Mouse (Mus musculus) brown adipose tissue, adult 24 weeks (tissue): ENCODE results near the gene Ackr2. TPM values are rescaled to one million over a fixed set of nuclear protein-coding genes. Genes with fewer than 3 reads are reported as not detected.

ENCODE experiments used
- H3K27ac ChIP-seq: fragments of 200-500 bp; replicated peaks from 2 replicates; pipeline ENCODE4 v1.5.1; 2012; ENCODE audit warnings: low read depth, mild to moderate bottlenecking, low read length
- H3K4me1 ChIP-seq: fragments of 200-500 bp; 2 replicates; pipeline ENCODE4 v1.6.1; 2012; ENCODE audit warnings: low read length, mixed read lengths; ENCODE audit not compliant: control insufficient read depth, insufficient read depth, insufficient read length
- H3K4me3 ChIP-seq: fragments of 200-500 bp; 2 replicates; pipeline ENCODE4 v1.5.1; 2012; ENCODE audit warnings: low read depth, mild to moderate bottlenecking, low read length, moderate library complexity; ENCODE audit not compliant: insufficient read depth
- polyA plus RNA-seq: library from polyadenylated mRNA; stranded (reverse); fragments of >200 nt; gene quantifications from 2 replicates; pipeline ENCODE4 v1.2.4, GENCODE M21; 2012; ENCODE audit not compliant: missing spikeins, insufficient read depth, insufficient read length

Gene Ackr2
- polyA plus RNA-seq, 1 experiment: 1.5 TPM

DNA sequence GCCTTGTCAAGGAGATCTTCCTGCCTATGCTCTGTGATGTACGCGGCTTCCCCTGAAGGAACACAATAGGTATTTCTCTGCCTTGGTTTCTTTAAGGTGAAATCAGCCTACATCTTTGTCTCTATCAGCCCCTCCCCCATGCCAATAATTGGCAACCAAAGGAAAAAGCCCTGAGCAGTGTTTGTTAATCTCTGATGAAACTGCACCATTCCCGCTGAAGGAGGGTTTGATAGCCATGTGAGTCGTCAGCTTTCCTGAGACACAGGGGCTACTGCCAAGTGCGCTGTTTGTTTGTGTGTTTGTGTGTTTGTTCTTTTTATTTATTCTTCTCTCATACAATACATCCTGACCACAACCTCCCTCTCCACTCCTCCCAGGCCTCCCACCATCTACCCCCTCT lies 25.8 kb downstream of the Ackr2 start:
- Histone ChIP-seq H3K27ac (no peak overlapping the region), H3K4me3 (no peak overlapping the region), H3K4me1 (no peaks in the 10 kb centered on the region)

DNA sequence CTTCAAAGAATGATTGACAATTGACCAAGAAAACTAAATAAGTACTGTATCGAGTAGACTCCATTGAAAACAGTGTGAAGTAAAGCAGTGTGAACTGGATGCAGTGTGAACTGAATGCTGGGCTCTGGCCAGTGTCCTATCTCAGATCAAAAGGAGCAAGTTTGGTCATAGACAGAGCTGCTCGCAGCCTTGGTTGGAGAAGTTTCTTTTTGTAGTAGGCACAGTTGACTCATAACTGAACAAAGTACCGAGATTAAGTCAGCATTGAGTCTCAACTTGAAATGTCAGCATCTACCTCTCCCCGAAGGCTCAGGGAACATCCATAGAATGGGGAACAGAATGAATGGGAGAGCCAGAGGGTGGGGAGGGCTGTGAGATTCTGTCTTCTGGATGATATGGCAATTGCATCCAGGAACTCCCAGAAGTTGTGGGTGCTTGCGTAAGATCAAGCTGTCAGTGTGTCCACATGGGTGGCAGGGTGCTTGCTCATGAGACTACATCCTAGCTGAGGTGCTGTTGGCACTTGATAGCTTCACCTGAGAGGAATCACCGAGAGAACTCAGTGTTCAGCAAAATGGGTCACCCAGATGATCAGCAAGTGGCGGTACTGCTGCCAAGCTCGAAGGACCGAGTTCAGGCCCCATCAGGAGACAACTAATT lies 26.9 kb downstream of the Ackr2 start:
- Histone ChIP-seq H3K27ac (no peak overlapping the region), H3K4me1 (no peaks in the 10 kb centered on the region), H3K4me3 (no peak overlapping the region)

DNA sequence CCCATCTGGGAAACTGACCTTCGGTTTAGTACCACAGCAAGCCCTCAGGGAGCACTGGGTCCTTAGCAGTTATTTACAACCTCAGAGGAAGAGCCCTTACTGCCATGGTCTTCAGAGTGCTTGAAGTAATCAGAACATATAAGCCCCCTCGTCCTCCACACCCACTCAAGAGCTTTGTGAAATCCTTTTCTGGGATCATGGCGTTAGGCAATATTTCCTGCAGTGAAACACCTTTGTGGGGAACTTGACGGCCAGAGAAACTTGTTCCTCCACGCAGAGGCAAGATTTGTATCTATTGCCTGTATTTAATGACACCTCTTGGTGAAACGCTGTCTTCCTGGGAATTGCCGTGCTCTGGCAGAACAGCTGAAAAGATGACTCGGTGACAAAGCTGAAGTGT lies 27.8 kb downstream of the Ackr2 start:
- no peak overlapping the region for H3K27ac ChIP-seq
- H3K4me1 ChIP-seq: no peaks in the 10 kb centered on the region
- no peak overlapping the region for H3K4me3 ChIP-seq

DNA sequence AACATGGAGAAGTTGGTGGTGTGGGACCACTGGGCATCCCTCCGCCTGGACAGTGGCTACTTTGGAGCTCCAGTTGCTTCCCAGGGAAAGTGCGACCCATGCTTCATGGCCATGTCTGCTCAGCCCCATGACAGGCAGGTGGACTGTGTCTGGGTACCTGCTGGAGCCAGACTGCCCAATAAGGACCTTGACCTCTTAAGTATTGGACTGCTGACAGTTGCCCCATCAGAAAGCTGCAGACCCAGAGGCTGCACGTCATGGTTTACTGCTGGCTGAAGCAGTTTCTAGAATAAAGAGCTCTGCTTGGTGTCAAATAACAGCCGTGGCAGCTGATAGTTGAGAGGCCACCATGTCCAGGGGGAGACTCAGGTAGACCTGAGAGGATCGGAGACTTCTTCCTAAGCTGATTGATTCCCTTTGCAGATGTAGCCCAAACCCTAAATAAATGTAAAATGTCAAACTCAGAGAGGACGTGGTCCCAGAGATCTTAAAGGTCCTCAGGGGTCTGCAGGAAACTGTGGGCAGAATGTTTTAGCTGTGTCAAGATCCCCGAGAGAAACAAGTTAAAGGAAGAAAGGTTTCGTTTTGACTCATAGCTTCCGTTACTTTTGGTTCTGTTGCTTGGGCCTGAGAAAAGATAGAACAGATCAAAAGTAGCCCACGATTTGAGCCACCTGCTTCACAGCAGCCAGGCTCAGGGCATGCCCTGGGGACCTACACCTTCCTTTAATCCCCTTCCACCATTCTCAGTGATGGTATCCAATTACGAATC lies 28.7 kb downstream of the Ackr2 start:
- Histone ChIP-seq H3K4me1 (no peaks in the 10 kb centered on the region), H3K27ac (no peak overlapping the region; the same call in 1 of the 2 replicates), H3K4me3 (no peak overlapping the region)

DNA sequence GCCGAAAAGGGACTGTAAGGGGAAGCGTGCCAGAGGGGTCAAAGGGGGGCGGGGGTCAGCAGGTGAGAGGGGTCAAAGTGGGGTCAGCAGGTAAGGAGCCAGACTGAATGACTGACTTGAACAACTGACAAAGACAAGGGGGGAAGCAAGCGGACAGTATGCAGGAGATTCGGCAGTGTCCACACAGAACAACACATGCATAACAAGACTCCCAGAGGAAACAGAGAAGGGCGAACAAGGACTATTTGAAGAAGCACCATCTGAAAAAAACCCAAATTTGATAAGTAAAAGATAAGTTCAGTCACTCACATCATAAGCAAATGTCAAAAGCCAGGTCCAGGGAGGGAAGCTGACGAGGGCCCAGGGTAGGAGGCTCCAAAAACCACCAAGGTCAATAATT lies 29.6 kb downstream of the Ackr2 start:
- no peak overlapping the region for H3K4me3 ChIP-seq
- H3K27ac ChIP-seq: no peak overlapping the region
- H3K4me1 ChIP-seq: no peaks in the 10 kb centered on the region

DNA sequence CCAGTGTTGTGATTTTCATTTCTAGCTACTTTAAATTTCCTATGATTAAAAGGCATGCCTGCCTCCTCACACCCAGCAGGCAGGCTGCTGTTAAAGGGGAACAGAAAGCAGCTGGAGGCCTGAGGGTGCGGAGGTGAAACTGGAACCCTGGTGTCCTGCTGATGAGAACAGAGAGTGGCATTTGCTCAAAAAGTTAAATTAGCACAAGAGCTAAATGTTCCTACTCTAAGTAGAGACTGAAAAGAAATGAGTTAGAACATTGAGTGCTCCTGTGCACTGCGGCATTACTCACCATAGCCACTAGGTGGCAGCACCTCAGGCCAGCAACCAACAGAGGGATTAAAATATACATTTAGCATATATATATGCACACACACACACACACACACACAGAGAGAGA lies 30.3 kb downstream of the Ackr2 start:
- no peak overlapping the region for H3K27ac ChIP-seq
- H3K4me3 ChIP-seq: no peak overlapping the region
- H3K4me1 ChIP-seq: no peaks in the 10 kb centered on the region

DNA sequence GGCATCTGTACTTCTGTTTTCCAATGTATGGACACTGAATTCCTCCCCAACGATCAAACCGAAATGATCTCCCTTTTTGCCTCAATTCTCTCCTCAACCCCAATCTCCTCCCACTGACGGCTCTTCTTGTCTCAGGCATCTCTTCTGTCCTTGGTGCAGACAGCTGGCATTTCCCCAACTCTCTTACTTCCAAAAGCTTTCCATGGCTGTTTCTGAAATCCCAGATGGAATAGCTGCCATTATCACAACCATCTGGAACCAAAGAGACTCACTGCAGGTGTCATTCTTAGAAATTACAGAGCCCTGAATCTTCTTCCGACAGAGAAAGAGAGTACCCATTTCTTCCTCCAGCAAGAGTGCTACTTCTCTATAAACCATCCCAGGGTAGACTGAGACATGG lies 36.7 kb downstream of the Ackr2 start:
- no peaks in the 10 kb centered on the region for H3K4me1 ChIP-seq
- no peak overlapping the region for H3K4me3 ChIP-seq
- no peak overlapping the region for H3K27ac ChIP-seq

DNA sequence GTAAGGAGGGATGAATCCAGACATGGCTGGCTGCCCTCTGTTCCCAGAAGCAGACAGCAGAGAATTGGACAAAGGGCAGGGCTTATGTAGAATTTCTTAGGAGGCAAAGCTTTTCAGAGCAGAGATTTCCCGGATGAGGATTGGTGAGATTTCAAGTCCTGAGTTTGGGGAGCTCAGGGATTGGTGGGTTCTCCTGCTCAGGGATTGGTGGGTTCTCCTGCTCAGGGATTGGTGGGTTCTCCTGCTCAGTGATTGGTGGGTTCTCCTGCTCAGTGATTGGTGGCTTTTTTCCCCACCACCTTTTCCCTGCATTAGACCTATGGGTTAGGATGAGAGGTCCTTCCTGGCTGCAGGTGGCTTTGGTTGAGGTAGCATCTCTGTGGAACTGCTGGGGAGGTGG lies 38.8 kb downstream of the Ackr2 start:
- H3K4me3 ChIP-seq: no peak overlapping the region
- H3K4me1 ChIP-seq: no peaks in the 10 kb centered on the region
- no peak overlapping the region for H3K27ac ChIP-seq

DNA sequence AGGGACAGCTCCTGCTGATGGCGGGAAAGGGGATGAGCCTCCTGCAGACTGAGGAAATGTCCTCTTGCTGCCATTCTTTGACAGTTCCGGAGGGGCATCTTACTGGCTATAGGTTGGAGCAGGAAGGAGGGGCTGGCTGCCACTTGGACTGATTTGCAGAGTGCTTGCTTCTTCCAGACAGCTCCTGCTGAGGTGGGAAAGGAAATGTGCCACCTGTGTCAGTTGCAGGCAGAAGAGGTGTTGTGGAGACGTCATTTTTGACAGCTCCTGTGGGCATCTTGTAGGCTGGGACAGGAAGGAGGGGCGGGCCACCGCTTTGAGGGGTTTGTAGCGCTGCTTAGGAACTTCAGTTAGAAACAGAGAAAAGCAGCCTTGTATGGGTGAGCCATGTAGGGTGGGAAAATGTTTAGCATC lies 39.3 kb downstream of the Ackr2 start:
- Histone ChIP-seq H3K4me1 (no peaks in the 10 kb centered on the region), H3K27ac (no peak overlapping the region), H3K4me3 (no peak overlapping the region)

DNA sequence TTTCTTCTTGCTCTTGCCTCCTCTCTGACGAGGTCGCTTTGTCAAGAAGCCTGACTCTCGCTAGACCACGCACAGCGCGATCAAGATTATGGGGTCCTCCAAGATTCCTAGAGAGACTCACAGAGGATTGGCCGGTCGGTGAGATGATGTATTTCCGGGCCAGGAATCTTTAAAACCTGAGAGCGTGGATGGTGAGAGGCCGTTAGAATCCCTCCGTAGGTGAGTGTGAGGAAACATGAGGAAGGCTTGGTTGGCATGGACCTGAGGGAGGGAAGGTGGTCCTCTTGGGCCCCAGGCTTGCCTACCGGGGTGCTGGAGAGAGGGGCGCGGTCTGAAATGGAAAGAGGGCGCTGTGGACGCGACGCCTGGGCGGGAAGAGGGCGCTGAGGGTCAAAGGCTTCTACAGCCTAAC lies 39.8 kb downstream of the Ackr2 start:
- H3K27ac ChIP-seq: no peak overlapping the region
- H3K4me1 ChIP-seq: no peaks in the 10 kb centered on the region
- peak overlapping the region; percentile 53 for H3K4me3 ChIP-seq

DNA sequence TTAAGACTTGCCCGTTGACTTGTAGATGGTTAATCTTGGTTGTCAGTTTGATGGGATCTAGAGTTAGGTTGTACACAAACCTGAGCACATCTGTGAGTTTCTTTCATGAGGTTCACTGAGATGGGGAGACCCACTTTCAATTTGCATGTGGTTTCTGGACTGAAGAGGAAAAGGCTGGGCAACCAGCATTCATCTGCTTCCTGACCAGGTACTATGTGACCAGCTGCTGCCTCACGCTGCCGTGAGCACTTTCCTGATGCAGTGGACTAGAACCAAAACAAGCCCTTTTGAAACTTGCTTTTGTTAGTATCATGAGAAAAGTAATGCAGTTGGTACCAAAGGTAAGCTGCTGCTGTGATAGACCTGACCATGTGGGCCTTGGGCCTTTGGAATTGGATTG lies 44.9 kb downstream of the Ackr2 start:
- Histone ChIP-seq H3K4me1 (no peaks in the 10 kb centered on the region), H3K27ac (no peak overlapping the region), H3K4me3 (no peak overlapping the region)

DNA sequence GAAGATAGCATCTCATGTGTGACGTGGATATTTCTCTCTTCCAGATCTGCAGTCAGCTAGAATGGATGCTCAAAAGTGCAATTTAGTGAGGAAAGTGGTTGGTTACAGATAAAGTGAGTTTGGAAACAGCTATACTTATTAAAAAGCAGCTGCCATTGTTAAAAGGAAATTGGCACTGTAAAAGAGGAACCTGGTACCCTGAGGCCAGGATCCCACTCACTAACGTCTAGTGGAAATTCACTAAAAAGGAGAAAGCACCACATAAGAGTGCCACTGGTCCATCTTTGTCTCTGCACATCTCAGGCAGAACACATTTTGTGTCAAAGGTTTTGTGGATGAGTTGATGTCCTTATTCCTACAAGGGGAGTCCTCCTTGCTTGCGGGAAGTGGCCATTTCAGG lies 45.5 kb downstream of the Ackr2 start:
- H3K4me3 ChIP-seq: no peak overlapping the region
- H3K27ac ChIP-seq: no peak overlapping the region
- H3K4me1 ChIP-seq: no peaks in the 10 kb centered on the region

DNA sequence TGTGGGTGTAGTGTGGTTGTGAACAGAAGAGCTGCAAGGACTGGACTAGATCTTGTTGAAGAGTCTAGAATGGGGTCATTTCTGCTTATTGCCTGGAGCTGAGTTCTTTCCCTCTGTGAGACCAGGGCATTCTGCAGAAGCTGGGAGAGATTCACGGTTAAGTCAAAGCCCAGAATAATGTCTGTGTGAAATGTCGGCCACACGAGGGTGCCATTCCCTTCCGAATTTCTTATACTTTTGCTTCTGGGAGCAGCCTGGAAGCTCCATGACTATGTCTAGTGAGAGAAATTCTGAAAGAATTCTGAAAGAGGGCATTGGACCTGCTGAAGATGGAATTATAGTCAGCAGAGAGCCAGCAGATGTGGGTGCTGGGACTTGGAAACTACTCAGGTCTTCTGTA lies 49.6 kb downstream of the Ackr2 start:
- no peak overlapping the region for H3K4me3 ChIP-seq
- peaks cover 3% of the 10 kb centered on the region; the same call in 1 of the 2 replicates for H3K4me1 ChIP-seq
- H3K27ac ChIP-seq: no peak overlapping the region

DNA sequence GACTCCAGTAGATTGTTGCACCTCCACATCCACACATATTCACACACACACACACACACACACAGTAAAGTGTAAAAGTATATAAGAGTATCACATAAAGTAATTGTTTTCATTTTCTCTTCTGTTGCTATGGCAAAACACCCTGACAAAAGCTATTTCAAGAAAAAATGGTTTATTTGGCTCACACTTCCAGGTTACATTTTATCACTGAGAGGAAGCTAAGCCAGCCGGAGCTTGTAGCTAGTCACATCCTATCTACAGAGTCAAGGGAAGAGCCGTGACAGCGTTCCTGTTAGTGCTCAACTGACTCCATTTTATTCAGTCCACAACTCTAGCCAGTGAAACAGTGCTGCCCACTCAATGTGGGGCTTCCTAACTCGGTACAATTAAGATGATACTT lies 50.3 kb downstream of the Ackr2 start:
- no peak overlapping the region for H3K4me3 ChIP-seq
- peaks cover 3% of the 10 kb centered on the region; the same call in 1 of the 2 replicates for H3K4me1 ChIP-seq
- H3K27ac ChIP-seq: no peak overlapping the region

DNA sequence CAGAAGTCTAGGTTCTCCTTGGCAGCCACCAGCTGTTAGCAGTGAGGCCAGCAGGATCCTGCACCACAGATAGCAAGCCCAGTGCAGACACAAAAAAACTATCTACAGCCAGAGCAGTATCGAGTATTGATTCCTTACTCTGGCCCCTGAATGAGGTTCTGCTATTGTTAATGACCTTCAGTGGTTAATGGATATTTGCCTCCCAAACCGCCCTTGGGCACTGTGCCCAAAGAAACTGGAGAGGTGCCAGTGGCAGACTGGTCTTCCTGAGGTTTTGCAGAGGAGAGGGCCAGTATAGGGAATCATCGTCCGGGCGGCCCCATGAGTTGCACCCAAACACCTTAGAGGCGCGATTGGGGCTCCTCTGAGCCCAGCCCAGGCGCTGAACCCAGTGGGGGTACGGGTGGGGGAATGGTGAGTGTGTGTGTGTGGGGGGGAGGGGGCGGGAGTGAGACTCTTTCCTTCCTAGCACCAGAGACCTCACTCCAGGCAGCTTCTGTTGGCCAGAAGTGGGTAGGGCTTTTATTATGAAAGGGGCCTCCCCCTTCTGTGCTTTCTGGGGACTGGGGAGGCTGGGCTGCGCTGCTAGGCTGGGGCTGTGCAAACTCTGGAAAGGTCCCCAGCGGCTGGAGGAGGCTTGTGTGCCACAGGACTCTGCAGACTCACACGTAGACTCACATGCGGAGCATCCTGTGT lies 52.4 kb downstream of the Ackr2 start, which contains the start of gene Fam198a:
Gene Fam198a (plus strand): TSS at position 571 of the 696 bp plus-strand sequence.
- no peak within 1 kb of the TSS for H3K27ac ChIP-seq
- peaks cover 3% of the 10 kb centered on the region; the same call in 1 of the 2 replicates for H3K4me1 ChIP-seq
- 0 out of 2 replicates have a peak within 1 kb of the TSS, but pooled peaks have one; percentile 2 for H3K4me3 ChIP-seq
